Mouse (Mus musculus): Measurements from ENCODE around the gene Lrmda.

GRCm38 (mm10) chr14:22673581-22673980 is 654.1 kb downstream of the Lrmda start:
- TF ChIP-seq CTCF (IDR thresholded peaks at IDR 0.05; ENCODE audit: extremely low read depth, insufficient read length, insufficient replicate concordance, low read depth, low read length), result no peak
- TF ChIP-seq POLR2A (IDR thresholded peaks at IDR 0.05; ENCODE audit: low read depth, low read length), result no peak
